Mouse (Mus musculus) frontal cortex, postnatal 14 days (tissue): ENCODE data around the gene Cd79a.
A peak's percentile ranks its signal among the peaks of the same experiment; 100 is the strongest.

ENCODE experiments used
- DNase-seq, 2 experiments: peaks; one replicate each; pipeline ENCODE4 v3.0.0; 2022; ENCODE audit warnings: low spot score in 2 of 2

Gene Cd79a

GRCm38 (mm10) chr7:24918763-24919323 is 21.7 kb downstream of the Cd79a start:
- no peak for DNase-seq

- DNase-seq = no peak
Measured at GRCm38 (mm10) chr7:24919728-24920127, 22.5 kb downstream of the Cd79a start.

GRCm38 (mm10) chr7:24930475-24930874 is 33.3 kb downstream of the Cd79a start:
- DNase-seq = no peak

DNA sequence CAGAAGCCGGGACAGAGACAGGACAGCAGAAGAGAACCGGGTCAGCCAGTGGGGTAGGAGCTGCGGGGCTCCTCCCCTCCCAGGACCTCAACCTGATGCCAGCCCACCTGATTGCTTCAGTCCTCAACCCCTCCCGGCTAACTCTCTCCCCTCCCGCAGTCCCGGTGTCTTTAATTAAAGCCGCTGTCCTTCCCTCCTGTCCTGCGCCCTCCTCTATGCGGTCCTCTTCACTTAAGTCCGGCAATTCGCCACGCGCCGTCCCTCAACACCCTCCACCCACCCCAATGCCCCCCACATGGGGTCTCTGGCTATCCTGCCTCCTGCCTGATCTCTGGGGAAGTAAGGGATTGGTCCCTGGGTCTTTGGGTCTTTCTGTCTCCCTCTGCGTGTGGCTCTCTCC is 34.5 kb downstream of the Cd79a start:
- no peak for DNase-seq

GRCm38 (mm10) chr7:24943641-24944040 is 46.5 kb downstream of the Cd79a start:
- DNase-seq = no peak

- no peak for DNase-seq
Measured at GRCm38 (mm10) chr7:24944257-24944950, 47.2 kb downstream of the Cd79a start, which contains the start of gene Gm4881. Gene Gm4881 (minus strand): TSS chr7:24944494.

GRCm38 (mm10) chr7:24947316-24948048 is 50.3 kb downstream of the Cd79a start:
- no peak for DNase-seq

- DNase-seq = no peak
Measured at GRCm38 (mm10) chr7:24948774-24949173, 51.6 kb downstream of the Cd79a start.

GRCm38 (mm10) chr7:24949958-24950623 is 52.9 kb downstream of the Cd79a start:
- peak in 1 of 2 experiments; percentile 47 for DNase-seq
